17 mouse cellular contexts compared by ENCODE assay signal in genomic region chr6:145654062-145654836, GRCm38 (mm10). TPM values are rescaled to one million over a fixed set of nuclear protein-coding genes. Genes with fewer than 3 reads are reported as not detected.
DNase-seq lines count a peak whose midpoint lies in the region; ATAC-seq and TF ChIP-seq lines count a peak whose summit lies in the region.
"Had no signal": no experiment of that assay in that cellular context is flagged by ENCODE, and none has a peak within 500 bp of the region (broad histone marks: within the 10 kb centered on the region; RNA-seq: fewer than 3 reads in every experiment).

No protein-coding gene starts in this region.

- peaks cover 11% of the 10 kb centered on the region; the same call in 1 of the 2 replicates for H3K4me1 ChIP-seq in heart, embryonic 10.5 days
- H3K4me1 ChIP-seq in midbrain, embryonic 11.5 days (ENCODE audit: control insufficient read depth, insufficient read depth, low read length): peaks cover 7% of the 10 kb centered on the region
- no peaks in the 10 kb centered on the region for H3K4me1 ChIP-seq in midbrain, postnatal 0 days (ENCODE audit: insufficient read depth, low read length)
- 0 out of 2 replicates have a peak, but pooled peaks cover 7% of the 10 kb centered on the region for H3K4me1 ChIP-seq in forebrain, embryonic 13.5 days
- H3K4me1 ChIP-seq in stomach, postnatal 0 days (replicated peaks; ENCODE audit: control insufficient read depth, insufficient read depth): no peaks in the 10 kb centered on the region
- H3K4me1 ChIP-seq: hindbrain, embryonic 13.5 days; liver, embryonic 13.5 days had no signal

- H3K4me3 ChIP-seq in heart, embryonic 10.5 days: no peak overlapping the region
- no peak overlapping the region for H3K4me3 ChIP-seq in midbrain, embryonic 11.5 days (ENCODE audit: low read depth, low read length)
- H3K4me3 ChIP-seq in midbrain, postnatal 0 days (ENCODE audit: low read depth, low read length): no peak overlapping the region
- H3K4me3 ChIP-seq in forebrain, embryonic 13.5 days: no peak overlapping the region
- no peak overlapping the region for H3K4me3 ChIP-seq in stomach, postnatal 0 days (ENCODE audit: low read depth, low read length)
- H3K4me3 ChIP-seq: hindbrain, embryonic 13.5 days; liver, embryonic 13.5 days had no signal

- no peak for TF ChIP-seq CTCF in midbrain, postnatal 0 days (IDR thresholded peaks at IDR 0.05)
- TF ChIP-seq CTCF in stomach, postnatal 0 days (IDR thresholded peaks at IDR 0.05; ENCODE audit: low read depth): no peak

- H3K9ac ChIP-seq in midbrain, embryonic 11.5 days (ENCODE audit: low read length): no peak overlapping the region
- no peak overlapping the region for H3K9ac ChIP-seq in midbrain, postnatal 0 days (replicated peaks; ENCODE audit: low read length, poor library complexity, severe bottlenecking)
- H3K9ac ChIP-seq in forebrain, embryonic 13.5 days: no peak overlapping the region
- no peak overlapping the region for H3K9ac ChIP-seq in stomach, postnatal 0 days (ENCODE audit: low read length)
- H3K9ac ChIP-seq: hindbrain, embryonic 13.5 days; liver, embryonic 13.5 days had no signal

- H3K36me3 ChIP-seq in heart, embryonic 10.5 days: no peaks in the 10 kb centered on the region
- no peaks in the 10 kb centered on the region for H3K36me3 ChIP-seq in midbrain, embryonic 11.5 days (ENCODE audit: control insufficient read depth, insufficient read depth, low read length)
- H3K36me3 ChIP-seq in midbrain, postnatal 0 days (ENCODE audit: insufficient read depth, low read length): no peaks in the 10 kb centered on the region
- H3K36me3 ChIP-seq in forebrain, embryonic 13.5 days (ENCODE audit: poor library complexity, severe bottlenecking): no peaks in the 10 kb centered on the region
- no peaks in the 10 kb centered on the region for H3K36me3 ChIP-seq in stomach, postnatal 0 days (ENCODE audit: control insufficient read depth, insufficient read depth, low read length)
- H3K36me3 ChIP-seq: hindbrain, embryonic 13.5 days; liver, embryonic 13.5 days had no signal

- intact Hi-C loops in heart, postnatal 14 days (cut with DNase I): no loop called here

- DNase-seq in heart, embryonic 10.5 days (ENCODE audit: low spot score): peak; percentile 25
- no peak for DNase-seq in heart, postnatal 14 days
- peak; percentile 86 for DNase-seq in midbrain, embryonic 11.5 days (ENCODE audit: low spot score, missing footprints)
- no peak for DNase-seq in midbrain, postnatal 0 days (ENCODE audit: low spot score)
- no peak for DNase-seq in stomach, postnatal 0 days (ENCODE audit: low spot score)
- no peak for DNase-seq in adrenal gland, postnatal 10 days
- DNase-seq in retina, embryonic 14.5 days (ENCODE audit: low spot score): no peak
- DNase-seq: cerebellum, adult 9-10 months; gastrocnemius, postnatal 25 days; kidney, adult 11 months; left cerebral cortex, postnatal 4 days; liver, embryonic 13.5 days; thymus, postnatal 36 days had no signal

- no peak overlapping the region for H3K4me2 ChIP-seq in midbrain, embryonic 11.5 days
- no peak overlapping the region for H3K4me2 ChIP-seq in midbrain, postnatal 0 days (ENCODE audit: low read depth, low read length, poor library complexity, severe bottlenecking)
- H3K4me2 ChIP-seq in forebrain, embryonic 13.5 days: no peak overlapping the region
- no peak overlapping the region for H3K4me2 ChIP-seq in stomach, postnatal 0 days (replicated peaks; ENCODE audit: low read depth)
- H3K4me2 ChIP-seq: hindbrain, embryonic 13.5 days; liver, embryonic 13.5 days had no signal

- peak; percentile 80 for ATAC-seq in midbrain, embryonic 11.5 days (ENCODE audit: low FRiP score)
- ATAC-seq in midbrain, postnatal 0 days (ENCODE audit: low FRiP score): no peak
- ATAC-seq in forebrain, embryonic 13.5 days: peak; percentile 48; the same call in 1 of the 2 replicates
- ATAC-seq in stomach, postnatal 0 days (ENCODE audit: low FRiP score, low TSS enrichment): 0 out of 2 replicates have a peak, but pooled peaks have one; percentile 29

- WGBS in heart, embryonic 10.5 days: 83% methylated on average over 8 of the region's 8 CpGs
- 78% methylated on average over 8 of the region's 8 CpGs for WGBS in midbrain, embryonic 11.5 days
- 58% methylated on average over 8 of the region's 8 CpGs for WGBS in midbrain, postnatal 0 days
- 71% methylated on average over 8 of the region's 8 CpGs for WGBS in forebrain, embryonic 13.5 days
- WGBS in stomach, postnatal 0 days: 62% methylated on average over 8 of the region's 8 CpGs

- H3K9me3 ChIP-seq in heart, embryonic 10.5 days: no peaks in the 10 kb centered on the region
- H3K9me3 ChIP-seq in midbrain, embryonic 11.5 days (ENCODE audit: control insufficient read depth, low read length): no peaks in the 10 kb centered on the region
- no peaks in the 10 kb centered on the region for H3K9me3 ChIP-seq in midbrain, postnatal 0 days (ENCODE audit: low read length)
- no peaks in the 10 kb centered on the region; the same call in 1 of the 2 replicates for H3K9me3 ChIP-seq in forebrain, embryonic 13.5 days (replicated peaks)
- H3K9me3 ChIP-seq in stomach, postnatal 0 days (ENCODE audit: control insufficient read depth, low read length): no peaks in the 10 kb centered on the region
- H3K9me3 ChIP-seq: hindbrain, embryonic 13.5 days had no signal

- H3K27ac ChIP-seq in heart, embryonic 10.5 days: no peak overlapping the region
- no peak overlapping the region for H3K27ac ChIP-seq in midbrain, embryonic 11.5 days (ENCODE audit: low read depth, low read length)
- H3K27ac ChIP-seq in midbrain, postnatal 0 days (ENCODE audit: low read depth, low read length): no peak overlapping the region
- H3K27ac ChIP-seq in forebrain, embryonic 13.5 days: no peak overlapping the region
- no peak overlapping the region for H3K27ac ChIP-seq in stomach, postnatal 0 days (replicated peaks)
- H3K27ac ChIP-seq: hindbrain, embryonic 13.5 days; liver, embryonic 13.5 days had no signal

- no peak for TF ChIP-seq EP300 in stomach, postnatal 0 days (optimal IDR thresholded peaks at IDR 0.05)

- H3K27me3 ChIP-seq in heart, embryonic 10.5 days (ENCODE audit: insufficient read depth, poor library complexity, severe bottlenecking): no peaks in the 10 kb centered on the region
- no peaks in the 10 kb centered on the region for H3K27me3 ChIP-seq in midbrain, embryonic 11.5 days (ENCODE audit: control insufficient read depth, insufficient read depth, low read length)
- H3K27me3 ChIP-seq in midbrain, postnatal 0 days (ENCODE audit: insufficient read depth, low read length): no peaks in the 10 kb centered on the region
- H3K27me3 ChIP-seq in forebrain, embryonic 13.5 days: no peaks in the 10 kb centered on the region
- no peaks in the 10 kb centered on the region for H3K27me3 ChIP-seq in stomach, postnatal 0 days (ENCODE audit: control insufficient read depth, insufficient read depth, low read length)
- H3K27me3 ChIP-seq: hindbrain, embryonic 13.5 days; liver, embryonic 13.5 days had no signal

RNA-seq across cellular contexts. Expression of gene Tuba3b, which starts 38.7 kb away (rescaled TPM):
- polyA plus RNA-seq in heart, embryonic 10.5 days (2016; fragmentation: Nextera tagmentation; extraction: Ambion mirVana): 0.08 TPM in 1 of 2 replicates, not detected in the other
- under 1 TPM; 0.14 to 0.20 TPM for total RNA-seq in heart, postnatal 14 days (2021)
- polyA plus RNA-seq in midbrain, embryonic 11.5 days (2014; fragmentation: Nextera tagmentation; extraction: Ambion mirVana): not detected in 2 replicates
- 0.44 TPM in 1 of 2 replicates, not detected in the other for total RNA-seq in midbrain, postnatal 0 days (2014; rRNA removed)
- polyA plus RNA-seq in midbrain, postnatal 0 days (2015; fragmentation: Nextera tagmentation; extraction: Ambion mirVana): 0.11 TPM in 1 of 2 replicates, not detected in the other
- polyA plus RNA-seq in forebrain, embryonic 13.5 days (2015; fragmentation: Nextera tagmentation; extraction: Ambion mirVana): not detected in 2 replicates
- not detected in 2 replicates for polyA plus RNA-seq in stomach, postnatal 0 days (2015; fragmentation: Nextera tagmentation; extraction: Ambion mirVana)
- total RNA-seq in adrenal gland, postnatal 10 days (2021): not detected
- total RNA-seq: gastrocnemius, postnatal 25 days; layer of hippocampus, postnatal 10 days; left cerebral cortex, postnatal 4 days had no signal
- polyA plus RNA-seq: hindbrain, embryonic 13.5 days; liver, embryonic 13.5 days; stomach, embryonic 14.5 days had no signal

RNA-seq across cellular contexts. Expression of gene Lmntd1, which starts 40.1 kb away (rescaled TPM):
- 2.3 and 3.6 TPM in 2 replicates for polyA plus RNA-seq in heart, embryonic 10.5 days (2016; fragmentation: Nextera tagmentation; extraction: Ambion mirVana)
- 1 to 10 TPM in 1 of 2 experiments, under 1 TPM in 1; 0.59 to 1.4 TPM for total RNA-seq in heart, postnatal 14 days (2021)
- 0.18 and 0.50 TPM in 2 replicates for polyA plus RNA-seq in midbrain, embryonic 11.5 days (2014; fragmentation: Nextera tagmentation; extraction: Ambion mirVana)
- 2.0 and 2.3 TPM in 2 replicates for total RNA-seq in midbrain, postnatal 0 days (2014; rRNA removed)
- 1.5 and 2.7 TPM in 2 replicates for polyA plus RNA-seq in midbrain, postnatal 0 days (2015; fragmentation: Nextera tagmentation; extraction: Ambion mirVana)
- 0.45 and 0.47 TPM in 2 replicates for polyA plus RNA-seq in forebrain, embryonic 13.5 days (2015; fragmentation: Nextera tagmentation; extraction: Ambion mirVana)
- 0.16 and 0.18 TPM in 2 replicates for polyA plus RNA-seq in stomach, postnatal 0 days (2015; fragmentation: Nextera tagmentation; extraction: Ambion mirVana)
- 1 to 10 TPM; 1.2 to 1.7 TPM for total RNA-seq in adrenal gland, postnatal 10 days (2021)
- polyA plus RNA-seq: liver, embryonic 13.5 days had no signal

Comparison
In these comparisons a context has a peak if more than half of its experiments do, and no peak if none do; other contexts are left out.
1. DNase-seq: peak in heart, embryonic 10.5 days (single experiment) and midbrain, embryonic 11.5 days (single experiment); none in heart, postnatal 14 days (0 of 2), midbrain, postnatal 0 days (single experiment), stomach, postnatal 0 days (single experiment), adrenal gland, postnatal 10 days (single experiment) and retina, embryonic 14.5 days (single experiment).